Mouse (Mus musculus): Measurements from ENCODE around the gene A630001G21Rik.
"Not testable (repeated sequence)": the region's sequence is repeated elsewhere in the genome, so short reads cannot be mapped to it uniquely, and the experiment has no call there.

The A630001G21Rik gene

DNA sequence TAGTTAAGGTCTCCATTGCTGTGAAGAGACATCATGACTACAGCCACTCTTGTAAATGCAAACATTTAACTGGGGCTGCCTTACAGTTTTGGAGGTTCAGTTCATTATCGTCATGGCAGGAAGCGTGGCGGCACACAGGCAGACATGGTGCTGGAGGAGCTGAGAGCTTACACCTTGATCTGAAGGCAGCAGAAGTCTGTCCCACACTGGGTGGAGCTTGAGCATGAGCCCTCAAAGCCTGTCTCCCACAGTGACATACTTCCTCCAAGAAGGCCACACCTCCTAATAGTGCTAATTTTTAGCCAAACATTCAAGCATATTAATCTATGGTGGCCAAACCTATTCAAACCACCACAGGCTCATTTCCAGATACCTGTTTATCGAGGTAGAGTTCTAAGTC, at the start of gene A630001G21Rik:
TSS of gene A630001G21Rik (minus strand) at position 208 of the 400 bp plus-strand sequence.
- ATAC-seq (ENCODE audit: low TSS enrichment), result no peak

DNA sequence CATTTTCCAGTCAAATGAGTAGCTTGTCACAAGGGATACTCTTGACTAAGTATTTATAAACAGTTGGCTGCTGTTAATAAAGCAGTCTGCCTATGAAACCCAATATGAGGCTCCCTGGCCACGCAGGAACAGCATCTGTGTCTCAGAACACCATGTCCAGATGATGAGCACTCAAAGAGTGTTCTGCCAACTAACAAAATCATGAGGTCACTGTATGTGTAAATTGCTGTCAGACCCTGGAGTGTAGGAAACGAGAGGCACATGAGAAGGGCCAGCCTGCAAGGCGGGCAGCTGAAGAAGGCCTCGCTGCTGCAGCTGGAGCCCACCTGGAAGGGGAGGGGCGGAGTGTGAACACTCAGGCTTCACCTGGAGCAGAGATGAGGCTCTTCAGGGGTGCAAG, 48.7 kb upstream of the A630001G21Rik start:
- no peak for ATAC-seq (ENCODE audit: low TSS enrichment)

DNA sequence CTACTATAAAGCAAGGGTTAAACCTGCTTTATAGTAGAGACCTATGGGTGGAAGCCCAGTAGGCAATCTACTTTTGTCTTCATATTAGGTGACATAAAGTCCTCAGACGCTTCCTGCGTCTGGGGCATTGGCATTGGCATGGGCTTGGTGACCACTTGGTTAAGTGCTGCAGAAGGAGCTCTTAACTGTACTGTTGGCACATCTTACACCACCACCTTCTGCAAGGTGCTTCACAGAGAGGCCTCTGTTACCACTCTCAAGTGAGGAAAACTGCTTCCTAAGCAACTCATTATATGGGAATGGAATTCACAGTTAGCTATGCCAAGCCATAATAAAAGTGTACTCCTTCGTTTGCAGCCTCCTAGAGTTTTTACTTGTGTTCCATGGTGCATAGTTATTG, 46.5 kb upstream of the A630001G21Rik start:
- ATAC-seq (ENCODE audit: low TSS enrichment), result no peak

DNA sequence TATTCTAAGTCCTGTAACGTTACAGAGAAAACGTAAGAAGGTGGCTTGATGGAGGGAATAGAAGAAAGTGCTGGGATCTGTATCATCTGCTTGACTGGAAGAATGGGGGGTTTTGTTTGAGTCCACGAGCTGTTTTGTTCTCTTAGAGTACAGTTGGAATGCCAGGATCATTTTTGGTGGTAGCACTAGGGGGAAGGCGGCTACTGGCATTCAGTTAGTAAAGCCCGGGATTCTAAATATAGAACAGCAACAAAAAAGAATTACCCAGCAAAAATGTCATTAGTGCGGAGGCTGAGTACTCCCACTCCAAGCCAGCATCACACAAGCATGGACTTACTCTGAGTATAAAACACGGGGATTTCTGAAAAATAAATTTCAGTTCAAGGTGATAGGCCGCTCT, 43.8 kb upstream of the A630001G21Rik start:
- peak; percentile 59 for ATAC-seq (ENCODE audit: low TSS enrichment)

DNA sequence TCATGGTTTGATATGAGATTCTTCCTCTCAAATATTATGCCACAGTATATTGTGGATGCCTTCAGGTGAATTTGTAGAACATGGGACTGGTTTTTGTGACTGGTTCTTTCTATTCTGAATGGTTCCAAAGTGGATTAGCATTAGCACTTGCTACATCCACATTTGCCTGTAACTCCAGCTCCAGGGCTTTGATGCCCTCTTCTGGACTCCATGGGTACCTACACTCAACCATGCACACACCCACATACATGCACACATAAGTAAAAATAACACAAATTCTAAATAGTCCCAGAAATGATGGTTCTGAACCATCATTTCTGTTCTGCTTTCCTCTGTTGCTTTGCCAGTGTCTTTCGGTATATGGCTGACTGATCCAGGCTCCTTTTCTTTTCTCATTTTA, 41.3 kb upstream of the A630001G21Rik start:
- no peak for ATAC-seq (ENCODE audit: low TSS enrichment)

DNA sequence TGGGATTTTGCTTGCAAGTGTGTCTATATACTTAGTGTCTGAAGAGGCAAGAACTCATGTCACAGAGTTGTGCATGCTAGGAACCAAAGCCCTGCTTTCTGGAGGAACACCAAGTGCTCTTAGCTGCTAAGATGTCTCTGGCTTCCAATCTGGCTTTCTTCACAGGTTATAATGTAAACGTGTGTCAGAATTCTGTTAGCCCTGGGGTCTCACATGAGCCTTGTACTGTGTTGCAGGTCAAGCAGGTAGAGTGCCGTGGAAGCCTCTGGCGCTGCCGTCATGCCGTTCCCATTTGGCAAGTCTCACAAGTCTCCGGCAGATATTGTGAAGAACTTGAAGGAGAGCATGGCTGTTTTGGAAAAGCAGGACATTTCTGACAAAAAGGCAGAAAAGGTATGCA, 39.7 kb upstream of the A630001G21Rik start:
- no peak for ATAC-seq (ENCODE audit: low TSS enrichment)

DNA sequence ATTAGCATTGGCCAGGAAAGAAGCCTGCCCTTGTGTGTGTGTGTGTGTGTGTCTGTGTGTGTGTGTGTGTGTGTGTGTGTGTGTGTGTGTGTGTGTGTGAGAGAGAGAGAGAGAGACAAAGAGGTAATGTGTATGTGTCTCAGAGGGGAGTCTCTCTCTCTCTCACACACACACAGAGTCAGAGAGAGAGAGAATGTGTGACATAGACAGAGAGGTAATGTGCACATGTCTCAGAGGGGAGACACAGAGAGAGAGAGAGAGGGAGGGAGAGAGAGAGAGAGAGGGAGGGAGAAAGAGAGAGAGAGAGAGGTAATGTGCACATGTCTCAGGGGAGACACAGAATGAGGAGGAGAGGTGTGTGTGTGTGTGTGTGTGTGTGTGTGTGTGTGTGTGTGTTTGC, 35.8 kb upstream of the A630001G21Rik start:
- not testable (repeated sequence) for ATAC-seq (ENCODE audit: low TSS enrichment)

DNA sequence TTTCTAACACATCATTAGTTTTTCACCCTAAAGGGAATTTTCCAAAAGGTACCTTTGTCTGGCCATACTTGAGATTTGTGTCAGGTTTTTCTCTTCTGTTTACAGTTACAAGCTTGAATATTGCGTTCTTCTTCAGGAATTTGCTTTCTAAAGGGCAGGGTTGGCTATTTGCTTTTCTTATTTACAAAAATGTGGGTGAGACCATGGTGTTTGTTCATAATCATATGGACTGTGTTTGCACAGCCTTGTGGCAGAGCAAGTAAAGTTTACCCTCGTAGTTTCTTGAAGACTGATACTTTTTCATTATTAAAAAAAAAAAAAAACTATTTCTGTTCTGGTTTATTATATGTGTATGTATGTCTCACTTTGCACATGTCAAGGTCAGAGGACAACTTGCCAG, 32.3 kb upstream of the A630001G21Rik start:
- no peak for ATAC-seq (ENCODE audit: low TSS enrichment)

DNA sequence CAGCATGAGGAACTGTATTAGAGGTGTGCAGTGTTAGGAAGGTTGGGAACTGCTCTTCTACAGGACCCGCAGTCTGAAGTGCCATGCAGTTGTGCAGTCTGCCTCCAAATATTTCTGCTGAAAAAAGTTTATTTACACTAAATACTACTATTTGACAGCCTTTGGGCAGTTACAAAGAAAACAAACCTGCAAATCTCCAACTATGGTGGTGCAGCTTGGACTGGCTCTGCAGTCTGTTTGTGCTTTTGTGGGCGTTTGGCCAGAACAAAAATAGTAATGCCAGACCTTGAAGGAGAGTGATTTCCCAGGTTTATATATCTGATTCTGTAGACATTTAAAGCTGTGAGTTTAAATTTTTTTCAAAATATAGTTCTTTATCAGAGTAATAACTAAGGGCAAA, 31.9 kb upstream of the A630001G21Rik start:
- ATAC-seq (ENCODE audit: low TSS enrichment), result peak; percentile 12; the same call in 1 of the 2 replicates

DNA sequence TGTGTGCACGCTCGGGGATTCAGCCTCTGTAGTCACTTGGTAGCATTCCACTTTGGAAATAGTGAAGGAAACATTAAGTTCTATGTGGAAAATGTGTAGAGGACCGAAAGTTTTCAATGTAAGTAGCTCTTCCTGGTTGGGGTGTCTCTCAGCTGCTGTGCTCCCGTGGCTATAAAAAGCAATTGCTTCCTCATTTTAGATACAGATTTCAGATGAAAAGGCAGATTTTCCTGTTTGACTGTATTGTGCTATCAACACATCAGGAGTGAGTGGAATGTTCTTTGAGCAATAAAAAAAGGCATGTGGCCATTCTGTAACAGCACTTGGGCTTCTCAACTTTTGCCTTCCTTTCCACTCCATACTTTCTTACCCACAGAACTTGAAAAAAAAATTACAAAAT, 30.8 kb upstream of the A630001G21Rik start:
- ATAC-seq (ENCODE audit: low TSS enrichment), result peak; percentile 56

DNA sequence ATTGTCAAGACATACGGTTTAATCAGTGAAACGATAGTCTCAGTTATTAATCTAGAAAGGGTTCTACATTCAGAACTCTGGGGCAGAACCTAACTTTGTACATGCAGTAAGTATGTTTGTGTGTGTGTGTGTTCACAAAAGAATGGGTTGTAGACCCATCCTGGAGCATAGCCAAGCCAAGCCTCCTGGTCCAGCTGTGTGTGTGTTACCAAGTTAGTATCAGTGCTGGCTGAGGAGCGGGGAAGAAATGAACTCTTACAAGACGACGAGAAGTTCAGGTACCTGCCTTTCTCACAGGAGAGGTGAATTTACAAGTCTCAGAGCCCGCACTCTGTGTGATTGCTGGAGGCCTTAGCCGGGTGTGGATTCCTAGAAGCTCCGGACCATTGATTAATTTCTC, 26.1 kb upstream of the A630001G21Rik start:
- ATAC-seq (ENCODE audit: low TSS enrichment), result no peak

DNA sequence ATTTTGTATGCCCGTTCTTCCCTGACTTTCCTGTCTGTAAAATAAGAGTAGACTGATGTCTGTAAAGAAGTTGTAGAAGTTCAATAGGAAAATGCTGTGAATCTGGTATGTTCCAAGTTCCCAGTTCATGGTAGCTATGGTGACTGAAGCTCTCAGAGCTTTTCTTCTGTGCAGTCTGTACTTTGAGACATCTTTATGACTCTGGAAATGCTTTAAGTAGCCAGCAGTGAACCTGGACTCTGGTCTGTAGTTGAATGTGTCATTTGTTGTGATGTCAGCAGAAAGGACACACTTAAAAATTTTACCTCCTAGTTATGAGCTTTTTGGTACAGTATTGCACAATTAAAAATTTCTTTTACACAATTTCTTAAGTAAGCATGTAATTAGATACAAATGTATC, 24.1 kb upstream of the A630001G21Rik start:
- no peak for ATAC-seq (ENCODE audit: low TSS enrichment)

DNA sequence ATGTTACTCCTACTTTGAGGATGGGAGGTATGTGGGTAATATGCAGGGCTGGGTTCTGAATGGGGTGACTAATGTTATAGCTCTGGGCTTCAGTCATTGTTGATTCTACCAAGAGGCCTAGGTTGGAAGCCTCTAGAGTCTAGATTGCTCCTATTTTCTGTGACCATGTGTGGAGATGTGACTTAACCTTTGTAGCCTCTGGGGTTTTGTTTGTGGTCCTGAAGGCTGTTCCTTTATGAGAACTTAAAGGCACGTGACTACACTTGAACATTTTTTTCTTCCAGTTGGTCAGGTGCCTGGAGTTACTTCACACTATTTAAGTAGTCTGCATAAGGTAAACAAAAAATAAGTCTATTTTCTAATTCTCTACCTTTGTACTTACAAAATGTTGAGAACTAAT, 21.3 kb upstream of the A630001G21Rik start:
- no peak for ATAC-seq (ENCODE audit: low TSS enrichment)

DNA sequence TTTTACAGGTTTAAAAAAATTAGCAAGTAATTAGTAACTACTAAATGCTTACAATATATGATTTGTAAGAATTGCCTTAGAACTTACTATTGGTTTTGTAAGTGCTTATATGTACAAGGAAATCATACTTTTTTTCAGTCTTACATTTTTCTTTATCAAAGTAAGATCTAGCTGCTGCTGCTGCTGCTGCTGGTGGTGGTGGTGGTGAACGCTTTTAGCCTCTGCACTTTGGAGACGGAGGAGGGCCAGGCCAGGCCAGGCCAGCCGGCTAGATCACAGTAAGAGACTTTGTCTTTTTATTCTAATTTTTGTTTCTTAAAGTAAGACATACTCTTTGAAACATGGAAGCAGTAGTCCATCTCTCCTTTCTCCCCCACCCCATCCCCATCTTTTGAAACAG, 16.8 kb upstream of the A630001G21Rik start:
- no peak for ATAC-seq (ENCODE audit: low TSS enrichment)

DNA sequence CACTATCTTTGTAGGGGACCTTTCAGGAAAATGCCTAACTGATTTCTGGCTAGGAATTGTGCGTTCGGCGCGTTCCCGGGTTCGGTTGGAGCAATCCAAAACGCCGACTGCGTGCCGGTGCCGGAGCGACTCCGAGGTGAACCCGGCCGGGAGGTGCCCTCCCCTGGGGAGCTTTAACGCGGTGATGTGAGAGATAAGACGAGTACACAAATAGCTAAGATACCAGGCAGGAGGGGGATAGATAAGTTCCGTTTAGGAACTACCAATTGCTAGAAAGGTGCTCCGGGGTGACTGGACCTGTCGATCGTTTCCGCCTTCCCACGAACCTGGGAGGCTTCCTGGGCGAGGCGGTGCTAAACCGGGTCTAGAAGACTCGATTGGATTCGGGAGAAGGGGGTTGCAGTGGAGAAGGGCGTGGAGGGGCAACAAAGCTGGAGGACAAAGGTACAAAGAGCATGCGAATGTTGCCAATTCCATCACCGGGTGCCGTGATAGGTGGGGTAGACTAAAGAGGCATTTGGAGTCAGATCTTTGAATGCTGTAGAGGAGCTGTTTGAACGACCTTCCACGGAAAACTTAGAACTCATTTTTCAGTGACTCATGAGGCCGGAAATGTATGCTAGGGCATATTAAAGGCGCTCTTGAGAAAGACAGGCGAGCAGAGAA, 15.8 kb upstream of the A630001G21Rik start:
- peak; percentile 35 for ATAC-seq (ENCODE audit: low TSS enrichment)

DNA sequence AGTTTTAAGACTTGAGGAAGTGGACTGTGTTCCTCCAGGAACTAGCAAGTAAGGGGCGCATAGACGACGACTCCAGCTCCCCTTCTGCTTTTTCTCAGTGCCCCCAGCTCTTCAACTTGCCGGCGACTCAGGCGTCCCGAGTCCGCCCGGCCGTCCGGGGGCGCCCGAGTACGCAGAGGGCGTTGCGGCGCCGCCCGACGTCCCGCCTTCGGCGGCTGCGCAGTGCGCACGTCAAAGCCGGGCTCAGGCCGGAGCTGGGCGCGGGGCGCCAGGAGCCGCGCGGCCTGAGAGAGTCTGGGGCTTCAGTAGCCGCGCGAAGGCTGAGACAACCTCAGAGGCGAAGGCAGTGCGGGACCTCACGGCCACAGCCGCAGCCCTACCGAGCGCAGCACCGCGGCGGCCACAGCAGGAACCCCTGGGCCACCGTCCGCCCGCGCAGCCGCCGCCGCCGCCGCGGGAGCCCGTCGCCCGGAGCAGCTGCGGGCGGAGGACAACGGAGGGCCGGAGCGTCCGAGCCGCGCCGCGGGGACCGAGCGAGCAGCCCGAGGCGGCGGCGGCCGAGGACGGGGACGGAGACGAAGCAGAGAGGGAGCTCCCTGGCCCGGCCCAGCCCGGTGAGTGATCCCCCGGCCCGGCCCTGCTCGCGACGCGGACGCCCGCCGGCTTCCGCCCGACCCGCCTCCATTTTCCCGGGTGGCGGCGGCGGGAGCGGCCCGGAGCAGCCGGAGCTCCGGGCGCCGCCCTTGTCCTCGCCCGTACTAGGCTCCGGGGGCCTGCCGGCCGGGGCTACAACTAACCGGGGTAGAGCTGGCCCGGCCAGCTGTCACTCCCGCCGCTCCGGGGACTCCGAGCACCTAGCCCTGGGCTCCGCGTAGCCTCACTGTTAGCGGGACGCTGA, 15.0 kb upstream of the A630001G21Rik start, which contains the start of gene Cab39:
TSS of gene Cab39 (plus strand) at position 234 of the 898 bp plus-strand sequence.
- peak; percentile 96 for ATAC-seq (ENCODE audit: low TSS enrichment)

DNA sequence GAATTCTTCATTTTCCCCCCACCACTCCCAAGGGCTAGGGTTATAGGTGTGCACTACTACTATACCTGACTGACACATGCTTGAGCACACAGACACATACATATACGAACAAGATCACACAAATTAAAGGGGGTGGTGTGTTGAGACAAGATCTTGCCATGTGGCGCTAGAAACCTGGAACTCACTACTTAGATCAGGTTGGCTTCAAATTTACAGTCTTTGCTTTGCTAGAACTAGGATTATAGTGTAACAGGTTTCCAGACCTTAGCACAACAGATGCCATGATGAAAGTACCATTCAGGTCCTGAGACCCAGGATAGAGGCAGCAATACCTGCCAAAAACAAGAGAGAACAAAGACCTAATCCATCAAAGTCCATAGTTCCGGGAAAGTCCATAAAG, 13.0 kb upstream of the A630001G21Rik start:
- ATAC-seq (ENCODE audit: low TSS enrichment), result no peak

DNA sequence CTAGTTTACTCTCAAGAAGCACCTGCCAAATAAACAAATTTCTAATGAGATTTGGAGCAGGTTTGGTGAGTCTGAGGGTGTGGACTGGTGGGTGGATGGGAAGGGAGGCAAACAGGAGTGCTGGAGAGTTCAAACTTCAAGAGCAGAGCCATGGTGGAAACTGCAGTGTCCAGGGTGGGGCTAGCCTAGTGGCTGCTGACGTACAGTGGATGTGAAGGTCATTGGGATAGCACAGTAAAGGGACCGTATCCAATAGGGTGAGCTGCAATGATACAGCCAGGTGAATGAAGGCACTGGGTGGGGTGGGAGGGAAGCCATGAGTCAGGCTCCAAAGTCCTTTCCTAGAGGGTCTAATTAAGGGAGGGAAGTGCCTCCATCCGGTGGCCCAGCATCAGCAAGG, 12.1 kb upstream of the A630001G21Rik start:
- no peak for ATAC-seq (ENCODE audit: low TSS enrichment)

DNA sequence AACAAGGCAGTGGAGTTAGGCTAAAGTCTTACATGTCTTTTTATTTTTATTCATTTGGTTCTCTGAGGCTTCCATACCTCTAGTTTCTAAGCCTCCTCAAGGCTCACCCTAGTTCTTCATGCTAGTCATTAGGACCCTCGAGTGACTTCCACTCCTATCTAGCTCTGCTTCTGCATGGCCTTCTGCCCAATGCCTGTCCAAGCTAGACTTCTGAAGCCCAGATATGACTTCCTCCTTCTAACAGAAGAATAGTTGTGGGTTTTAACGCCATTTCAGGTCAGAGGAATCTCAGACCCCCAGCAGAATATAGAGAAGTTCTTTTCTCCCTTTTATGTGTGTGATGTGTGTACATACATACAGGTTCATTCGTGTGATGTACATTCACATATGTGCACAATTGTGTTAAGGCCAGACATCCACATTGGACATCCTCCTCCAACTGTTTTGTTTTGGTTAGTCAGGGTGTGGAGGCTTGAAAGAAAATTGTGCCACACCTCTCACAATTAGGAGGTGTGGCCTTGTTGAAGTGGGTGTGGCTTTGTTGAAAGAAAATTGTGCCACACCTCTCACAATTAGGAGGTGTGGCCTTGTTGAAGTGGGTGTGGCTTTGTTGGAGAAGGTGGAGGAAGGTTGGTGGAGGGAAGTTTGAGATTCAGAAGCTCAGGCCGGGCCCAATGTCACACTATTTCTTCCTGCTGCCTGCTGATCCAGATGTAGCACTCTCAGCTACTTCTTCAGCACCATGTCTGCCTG, 1.2 kb upstream of the A630001G21Rik start:
- ATAC-seq (ENCODE audit: low TSS enrichment), result no peak

DNA sequence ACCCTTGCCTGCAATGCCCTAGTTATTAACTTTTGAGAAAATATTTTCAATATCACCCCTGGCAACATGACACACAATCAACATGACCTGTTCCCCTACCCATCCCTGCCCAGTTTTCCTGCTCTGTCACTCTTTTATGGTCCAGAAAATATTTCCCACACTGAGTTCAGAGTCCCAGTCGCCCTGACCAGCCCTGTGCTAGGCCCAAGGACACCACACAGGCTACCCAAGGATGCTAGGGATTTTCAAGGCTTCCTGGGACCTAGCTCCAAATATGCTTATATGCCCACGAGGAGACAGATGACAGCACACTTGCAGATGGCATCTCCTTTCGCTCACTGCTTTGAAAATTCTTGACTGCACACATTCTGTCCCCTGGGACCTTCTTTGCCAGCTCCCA, 569 bp upstream of the A630001G21Rik start:
- ATAC-seq (ENCODE audit: low TSS enrichment), result no peak

DNA sequence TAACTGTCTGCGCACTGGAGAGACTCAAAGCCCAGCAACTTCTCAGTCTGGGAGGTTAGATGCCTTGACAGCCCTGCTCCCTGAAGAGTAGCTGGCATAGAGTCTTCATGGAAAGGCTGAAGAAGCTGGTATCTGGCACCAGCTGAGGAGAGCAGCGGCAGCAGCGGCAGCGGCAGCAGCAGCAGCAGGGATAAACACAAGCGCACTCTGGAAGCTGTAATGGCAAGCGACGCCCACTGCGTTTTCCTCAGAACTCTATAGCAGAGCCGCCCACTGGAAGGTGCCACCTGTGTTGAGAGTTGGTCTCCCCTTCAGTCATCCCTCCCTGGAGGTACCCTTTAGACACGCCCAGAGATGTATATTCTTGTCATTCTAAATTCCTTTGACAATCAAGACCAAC, 2.3 kb downstream of the A630001G21Rik start:
- peak; percentile 52; the same call in 1 of the 2 replicates for ATAC-seq (ENCODE audit: low TSS enrichment)

DNA sequence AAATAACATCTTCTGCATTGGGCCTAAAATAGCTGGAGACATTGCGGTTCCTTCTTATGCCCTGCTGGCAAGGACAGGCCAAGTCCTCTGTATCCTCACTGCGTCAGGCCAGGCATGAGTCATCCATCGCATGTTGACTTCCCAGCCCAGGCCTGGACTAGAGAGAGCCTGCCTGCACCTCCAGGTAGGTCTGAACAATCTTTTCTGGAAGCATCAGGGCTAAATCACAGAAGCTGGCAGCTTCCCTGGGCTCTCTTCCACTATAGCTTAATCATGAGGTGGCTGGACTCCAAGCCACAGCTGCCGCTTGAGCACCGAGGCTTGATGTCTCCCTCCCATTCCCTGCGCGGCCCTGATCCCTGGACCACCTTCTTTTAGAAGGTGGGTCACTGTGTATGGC, 3.3 kb downstream of the A630001G21Rik start:
- ATAC-seq (ENCODE audit: low TSS enrichment), result peak; percentile 69; the same call in 1 of the 2 replicates

All from frontal cortex, adult (tissue).